Mouse (Mus musculus): ENCODE measurements around the gene Mov10. TPM values are rescaled to one million over a fixed set of nuclear protein-coding genes. Genes with fewer than 3 reads are reported as not detected.

Gene Mov10
- polyA plus RNA-seq, 1 experiment from 2014 or later, result 38.4 TPM

- H3K9ac ChIP-seq (ENCODE audit: low read depth, low read length), result no peak overlapping the region
- no peak for DNase-seq (ENCODE audit: low spot score)
- ATAC-seq (replicated peaks; ENCODE audit: low FRiP score, low read depth), result no peak
- H3K36me3 ChIP-seq (ENCODE audit: insufficient read depth, low read length), result no peaks in the 10 kb centered on the region
- no peaks in the 10 kb centered on the region for H3K27me3 ChIP-seq (ENCODE audit: insufficient read depth, low read length)
- H3K9me3 ChIP-seq (replicated peaks; ENCODE audit: low read length), result no peaks in the 10 kb centered on the region
- no peak overlapping the region for H3K4me3 ChIP-seq (replicated peaks; ENCODE audit: low read depth, low read length)
- H3K4me1 ChIP-seq (replicated peaks; ENCODE audit: insufficient read depth, low read length), result peaks cover 8% of the 10 kb centered on the region
- no peak for TF ChIP-seq CTCF (IDR thresholded peaks at IDR 0.05; ENCODE audit: low read depth)
- no peak overlapping the region for H3K27ac ChIP-seq
- H3K4me2 ChIP-seq (ENCODE audit: low read length), result no peak overlapping the region
- 86% methylated on average over 4 of the region's 4 CpGs for WGBS
Observed at GRCm38 (mm10) chr3:104812254-104812653, 6.1 kb downstream of the Mov10 start.

GRCm38 (mm10) chr3:104811752-104812151 is 6.6 kb downstream of the Mov10 start:
- WGBS, result 29% methylated on average over 3 of the region's 3 CpGs
- ATAC-seq (replicated peaks; ENCODE audit: low FRiP score, low read depth), result no peak
- Histone ChIP-seq H3K4me1 (replicated peaks; ENCODE audit: insufficient read depth, low read length) (peaks cover 5% of the 10 kb centered on the region), H3K4me3 (replicated peaks; ENCODE audit: low read depth, low read length) (no peak overlapping the region), H3K36me3 (ENCODE audit: insufficient read depth, low read length) (no peaks in the 10 kb centered on the region), H3K9ac (ENCODE audit: low read depth, low read length) (no peak overlapping the region), H3K9me3 (replicated peaks; ENCODE audit: low read length) (no peaks in the 10 kb centered on the region), H3K4me2 (ENCODE audit: low read length) (no peak overlapping the region), H3K27me3 (ENCODE audit: insufficient read depth, low read length) (no peaks in the 10 kb centered on the region), H3K27ac (no peak overlapping the region)
- DNase-seq (ENCODE audit: low spot score), result no peak
- TF ChIP-seq CTCF (IDR thresholded peaks at IDR 0.05; ENCODE audit: low read depth), result no peak

- Histone ChIP-seq H3K27ac (no peak overlapping the region), H3K4me1 (replicated peaks; ENCODE audit: insufficient read depth, low read length) (no peaks in the 10 kb centered on the region), H3K9me3 (replicated peaks; ENCODE audit: low read length) (no peaks in the 10 kb centered on the region), H3K36me3 (ENCODE audit: insufficient read depth, low read length) (peaks cover 30% of the 10 kb centered on the region), H3K9ac (ENCODE audit: low read depth, low read length) (no peak overlapping the region), H3K4me2 (ENCODE audit: low read length) (no peak overlapping the region), H3K27me3 (ENCODE audit: insufficient read depth, low read length) (no peaks in the 10 kb centered on the region), H3K4me3 (replicated peaks; ENCODE audit: low read depth, low read length) (no peak overlapping the region)
- 71% methylated on average over 9 of the region's 9 CpGs for WGBS
- DNase-seq (ENCODE audit: low spot score), result no peak
- no peak for TF ChIP-seq CTCF (IDR thresholded peaks at IDR 0.05; ENCODE audit: low read depth)
- ATAC-seq (replicated peaks; ENCODE audit: low FRiP score, low read depth), result no peak
Observed at GRCm38 (mm10) chr3:104805539-104805938, 12.8 kb downstream of the Mov10 start.

- H3K9ac ChIP-seq (ENCODE audit: low read depth, low read length), result no peak overlapping the region
- WGBS, result 94% methylated on average over 10 of the region's 10 CpGs
- ATAC-seq (replicated peaks; ENCODE audit: low FRiP score, low read depth) (no peak), DNase-seq (ENCODE audit: low spot score) (no peak)
- no peak for TF ChIP-seq CTCF (IDR thresholded peaks at IDR 0.05; ENCODE audit: low read depth)
- H3K36me3 ChIP-seq (ENCODE audit: insufficient read depth, low read length), result peaks cover 42% of the 10 kb centered on the region
- no peaks in the 10 kb centered on the region for H3K27me3 ChIP-seq (ENCODE audit: insufficient read depth, low read length)
- no peaks in the 10 kb centered on the region for H3K9me3 ChIP-seq (replicated peaks; ENCODE audit: low read length)
- no peak overlapping the region for H3K4me3 ChIP-seq (replicated peaks; ENCODE audit: low read depth, low read length)
- no peak overlapping the region for H3K27ac ChIP-seq
- no peak overlapping the region for H3K4me2 ChIP-seq (ENCODE audit: low read length)
- no peaks in the 10 kb centered on the region for H3K4me1 ChIP-seq (replicated peaks; ENCODE audit: insufficient read depth, low read length)
Observed at GRCm38 (mm10) chr3:104804312-104804711, 14.1 kb downstream of the Mov10 start.

GRCm38 (mm10) chr3:104801481-104801880 is 16.9 kb downstream of the Mov10 start:
- ATAC-seq (replicated peaks; ENCODE audit: low FRiP score, low read depth) (no peak), DNase-seq (ENCODE audit: low spot score) (no peak)
- Histone ChIP-seq H3K4me3 (replicated peaks; ENCODE audit: low read depth, low read length) (no peak overlapping the region), H3K27me3 (ENCODE audit: insufficient read depth, low read length) (no peaks in the 10 kb centered on the region), H3K9ac (ENCODE audit: low read depth, low read length) (no peak overlapping the region), H3K4me2 (ENCODE audit: low read length) (no peak overlapping the region), H3K36me3 (ENCODE audit: insufficient read depth, low read length) (peaks cover 53% of the 10 kb centered on the region), H3K9me3 (replicated peaks; ENCODE audit: low read length) (no peaks in the 10 kb centered on the region), H3K4me1 (replicated peaks; ENCODE audit: insufficient read depth, low read length) (no peaks in the 10 kb centered on the region), H3K27ac (no peak overlapping the region)
- WGBS, result 93% methylated on average over 6 of the region's 6 CpGs
- TF ChIP-seq CTCF (IDR thresholded peaks at IDR 0.05; ENCODE audit: low read depth), result no peak

- H3K4me3 ChIP-seq (replicated peaks; ENCODE audit: low read depth, low read length), result no peak overlapping the region
- no peak for ATAC-seq (replicated peaks; ENCODE audit: low FRiP score, low read depth)
- no peaks in the 10 kb centered on the region for H3K9me3 ChIP-seq (replicated peaks; ENCODE audit: low read length)
- no peak overlapping the region for H3K9ac ChIP-seq (ENCODE audit: low read depth, low read length)
- H3K4me1 ChIP-seq (replicated peaks; ENCODE audit: insufficient read depth, low read length), result 0 out of 2 replicates have a peak, but pooled peaks cover 4% of the 10 kb centered on the region
- H3K27ac ChIP-seq, result no peak overlapping the region
- H3K36me3 ChIP-seq (ENCODE audit: insufficient read depth, low read length), result peaks cover 53% of the 10 kb centered on the region
- 94% methylated on average over 11 of the region's 11 CpGs for WGBS
- DNase-seq (ENCODE audit: low spot score), result no peak
- TF ChIP-seq CTCF (IDR thresholded peaks at IDR 0.05; ENCODE audit: low read depth), result no peak
- no peaks in the 10 kb centered on the region for H3K27me3 ChIP-seq (ENCODE audit: insufficient read depth, low read length)
- no peak overlapping the region for H3K4me2 ChIP-seq (ENCODE audit: low read length)
Observed at GRCm38 (mm10) chr3:104800681-104801080, 17.7 kb downstream of the Mov10 start.

- Histone ChIP-seq H3K36me3 (ENCODE audit: insufficient read depth, low read length) (peaks cover 45% of the 10 kb centered on the region), H3K4me2 (ENCODE audit: low read length) (no peak overlapping the region), H3K9me3 (replicated peaks; ENCODE audit: low read length) (no peaks in the 10 kb centered on the region), H3K9ac (ENCODE audit: low read depth, low read length) (no peak overlapping the region), H3K27me3 (ENCODE audit: insufficient read depth, low read length) (no peaks in the 10 kb centered on the region), H3K4me1 (replicated peaks; ENCODE audit: insufficient read depth, low read length) (peaks cover 27% of the 10 kb centered on the region), H3K27ac (no peak overlapping the region), H3K4me3 (replicated peaks; ENCODE audit: low read depth, low read length) (no peak overlapping the region)
- ATAC-seq (replicated peaks; ENCODE audit: low FRiP score, low read depth) (no peak; the same call in 1 of the 2 replicates), DNase-seq (ENCODE audit: low spot score) (no peak)
- WGBS, result 72% methylated on average over 15 of the region's 15 CpGs
- no peak for TF ChIP-seq CTCF (IDR thresholded peaks at IDR 0.05; ENCODE audit: low read depth)
Observed at GRCm38 (mm10) chr3:104796430-104797082, 21.8 kb downstream of the Mov10 start.

Data from kidney, postnatal 0 days (tissue).